Mouse (Mus musculus): ENCODE measurements at regions not wholly inside any gene's neighbourhood (a gene's known extent, or its start where the extent isn't known, plus 50 kb on each side); places are given as distances from the start of the nearest gene placed in this dataset.

GRCm38 (mm10) chr19:24622776-24623175 lies 51.0 kb upstream of the Tmem252 start:
- no peak for DNase-seq (ENCODE audit: low spot score)

GRCm38 (mm10) chr19:24622309-24622708 lies 51.5 kb upstream of the Tmem252 start:
- no peak for DNase-seq (ENCODE audit: low spot score)

GRCm38 (mm10) chr19:24621610-24622220 lies 52.1 kb upstream of the Tmem252 start:
- peak; percentile 17 for DNase-seq (ENCODE audit: low spot score)

DNA sequence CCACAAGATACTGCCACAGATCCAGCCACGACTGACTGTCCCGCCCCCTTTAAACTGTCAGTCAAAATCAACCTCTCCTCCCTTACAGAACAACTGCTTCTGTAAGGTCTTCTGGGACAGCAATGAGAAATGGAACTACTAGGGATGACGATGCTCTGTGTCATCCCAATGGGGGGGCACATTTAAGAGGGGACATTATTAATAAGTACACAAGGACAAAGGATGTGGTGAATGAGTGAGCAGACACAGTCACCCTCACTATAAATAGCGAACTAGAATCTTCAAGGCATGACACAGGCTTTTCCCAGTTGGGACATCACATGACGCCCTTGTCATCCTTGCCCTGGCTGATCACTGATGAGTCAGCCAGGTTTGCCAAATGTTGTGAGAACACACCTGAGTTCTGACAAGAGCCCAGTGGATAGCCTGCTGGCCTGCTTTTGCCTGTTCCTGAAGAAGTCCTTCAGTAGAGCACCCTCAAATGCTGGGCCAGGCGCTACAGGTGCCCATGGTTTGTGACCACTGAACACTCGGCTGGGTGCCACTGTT lies 58.0 kb upstream of the Tmem252 start:
- DNase-seq (ENCODE audit: low spot score), result no peak

DNA sequence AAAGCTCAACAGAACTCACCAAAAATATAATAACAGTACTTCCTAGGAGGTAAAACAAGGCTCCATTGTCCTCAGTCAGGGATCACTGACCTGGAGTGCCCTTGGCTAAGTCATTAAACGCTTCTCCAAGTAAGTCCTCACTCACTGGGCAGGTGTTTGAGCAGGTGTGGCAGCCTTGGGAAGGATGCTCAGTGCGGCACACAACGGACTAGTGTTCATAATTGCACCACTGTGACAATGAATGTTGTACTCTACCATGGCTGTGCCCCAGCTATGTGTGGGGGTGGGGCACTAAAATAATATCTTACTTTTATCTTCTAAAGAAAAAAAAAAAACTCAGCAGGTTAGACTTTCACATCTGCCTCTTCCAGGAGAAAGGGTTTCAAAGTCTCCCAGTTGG lies 52.2 kb upstream of the Pip5k1b start:
- DNase-seq (ENCODE audit: low spot score), result no peak

DNA sequence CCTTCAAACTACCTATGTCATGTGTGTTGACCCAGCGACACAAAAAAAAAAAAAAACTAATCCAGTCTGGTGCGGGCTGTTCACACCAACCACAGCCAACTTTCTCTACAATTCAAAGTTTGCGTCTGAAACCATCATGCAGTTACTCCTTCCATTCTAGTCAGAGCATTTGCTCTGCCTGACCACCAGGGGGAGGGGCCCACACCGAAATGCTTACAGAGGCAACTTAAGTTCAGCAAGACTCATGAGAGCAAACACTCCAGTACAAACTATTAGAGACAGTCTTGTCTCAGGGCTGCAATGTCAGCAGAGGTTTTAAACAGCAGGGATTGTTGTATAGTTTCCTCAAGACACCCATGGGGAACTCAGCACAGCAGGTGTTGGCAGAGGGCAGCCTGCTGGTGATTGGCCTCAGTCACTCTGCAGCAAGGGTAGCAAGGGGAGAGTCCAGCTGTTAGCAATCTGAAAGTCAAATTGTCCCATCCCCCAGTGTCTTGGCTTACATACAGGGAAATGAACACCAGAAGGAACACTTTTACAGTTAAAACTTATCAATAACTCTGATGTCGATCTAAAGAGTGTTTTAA lies 50.8 kb upstream of the Pip5k1b start:
- DNase-seq (ENCODE audit: low spot score), result no peak
